Mouse (Mus musculus) G1E (cell line): ENCODE measurements around the gene Rnf181. TPM values are rescaled to one million over a fixed set of nuclear protein-coding genes. Genes with fewer than 3 reads are reported as not detected.

Source experiments
- ATAC-seq: 2 replicates; pipeline ENCODE4 v1.8.0; 2016; ENCODE audit warnings: mild to moderate bottlenecking; ENCODE audit not compliant: insufficient number of reproducible peaks, poor library complexity, low FRiP score, severe bottlenecking; ENCODE audit errors: extremely low read depth
- DNase-seq: peaks from one replicate; pipeline ENCODE4 v3.0.0; 2012; ENCODE audit warnings: low spot score
- H3K27me3 ChIP-seq: 2 replicates; pipeline ENCODE4 v1.6.1; 2012; ENCODE audit warnings: mild to moderate bottlenecking, low read length, inconsistent platforms; ENCODE audit not compliant: insufficient read depth
- H3K36me3 ChIP-seq: replicated peaks from 2 replicates; pipeline ENCODE3; 2012; ENCODE audit warnings: mild to moderate bottlenecking, inconsistent platforms
- H3K4me1 ChIP-seq: 2 replicates; pipeline ENCODE4 v1.6.1; 2012; ENCODE audit warnings: low read depth, low read length, inconsistent platforms, mixed read lengths; ENCODE audit not compliant: insufficient read depth
- H3K4me3 ChIP-seq: 2 replicates; pipeline ENCODE4 v1.5.1; 2012; ENCODE audit warnings: low read depth, mild to moderate bottlenecking, inconsistent platforms, low read length, moderate library complexity, mixed read lengths
- H3K9me3 ChIP-seq: replicated peaks from 2 replicates; pipeline ENCODE4 v1.6.1; 2012; ENCODE audit warnings: inconsistent platforms
- CTCF ChIP-seq: IDR thresholded peaks from 2 replicates; pipeline ENCODE4 v1.5.1; 2012; ENCODE audit warnings: low read depth, low read length, inconsistent platforms, mixed read lengths
- GATA1 ChIP-seq: IDR thresholded peaks from 2 replicates; pipeline ENCODE4 v1.6.1; 2012; ENCODE audit warnings: borderline replicate concordance, low read length, inconsistent platforms, mixed read lengths
- GATA2 ChIP-seq: IDR thresholded peaks from 2 replicates; pipeline ENCODE4 v1.6.1; 2012; ENCODE audit warnings: low read depth, low read length, inconsistent platforms, borderline replicate concordance
- POLR2AphosphoS5 ChIP-seq: IDR thresholded peaks from 2 replicates; pipeline ENCODE4 v1.6.1; 2012; ENCODE audit warnings: low read depth, low read length, inconsistent platforms; ENCODE audit not compliant: insufficient replicate concordance
- TAL1 ChIP-seq: conservative IDR thresholded peaks from 2 replicates; pipeline ENCODE4 v1.6.1; 2012; ENCODE audit warnings: low read depth, low read length, inconsistent platforms, mixed read lengths
- polyA plus RNA-seq: library from polyadenylated mRNA; stranded (reverse); fragments of >175 nt; gene quantifications from 2 replicates; pipeline ENCODE4 v1.2.3, GENCODE M21; 2012
- total RNA-seq, 2 experiments: library from RNA; stranded (forward) in 1 of 2; stranded (reverse) in 1 of 2; fragments of 200-1000 nt in 1 of 2; fragments of >200 nt in 1 of 2; fragmentation: Nextera tagmentation in 1 of 2; gene quantifications; 2 replicates each; pipeline ENCODE4 v1.2.3; 2014 to 2017

Gene Rnf181
- total and polyA plus RNA-seq, 3 experiments: 153 to 244 (median 165) TPM

- Histone ChIP-seq H3K27me3 (no peaks in the 10 kb centered on the region), H3K9me3 (no peaks in the 10 kb centered on the region), H3K4me1 (peaks cover 16% of the 10 kb centered on the region; the same call in 1 of the 2 replicates), H3K4me3 (no peak overlapping the region), H3K36me3 (peaks cover 98% of the 10 kb centered on the region)
- ATAC-seq: no peak
- TF ChIP-seq CTCF (no peak), GATA2 (no peak), TAL1 (no peak), POLR2AphosphoS5 (no peak)
- DNase-seq: no peak
Measured at GRCm38 (mm10) chr6:72323786-72324508, 42.8 kb downstream of the Rnf181 start.

DNA sequence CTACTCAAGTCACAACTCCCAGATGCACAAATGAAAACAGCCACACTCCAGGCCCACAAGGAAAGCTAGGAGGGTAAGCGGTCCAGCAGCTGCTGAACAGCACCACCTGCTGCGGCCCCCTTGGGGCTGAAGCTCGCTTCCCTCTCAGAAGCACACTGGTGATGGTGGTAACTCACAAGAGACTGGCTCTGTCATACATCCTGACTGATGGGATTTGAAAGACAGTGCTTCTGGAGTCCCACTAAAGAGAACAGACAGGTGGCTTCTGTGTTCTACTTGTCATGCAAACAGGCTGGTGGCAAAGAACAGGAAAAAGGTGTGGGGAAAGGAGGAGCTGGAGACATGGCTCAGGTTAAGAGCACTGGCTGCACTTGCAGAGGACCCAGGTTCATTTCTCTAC is 43.8 kb downstream of the Rnf181 start:
- Histone ChIP-seq H3K27me3 (no peaks in the 10 kb centered on the region), H3K36me3 (peaks cover 98% of the 10 kb centered on the region), H3K4me1 (peaks cover 16% of the 10 kb centered on the region; the same call in 1 of the 2 replicates), H3K4me3 (no peak overlapping the region), H3K9me3 (no peaks in the 10 kb centered on the region)
- ATAC-seq (no peak), DNase-seq (no peak)
- no peak for TF ChIP-seq CTCF
- TF ChIP-seq POLR2AphosphoS5: no peak
- TF ChIP-seq GATA1: no peak
- TF ChIP-seq TAL1: no peak
- TF ChIP-seq GATA2: no peak

- no peaks in the 10 kb centered on the region for H3K9me3 ChIP-seq
- TF ChIP-seq CTCF (peak; percentile 15; the same call in 1 of the 2 replicates), POLR2AphosphoS5 (no peak)
- peak; percentile 14 for DNase-seq
- no peak overlapping the region for H3K4me3 ChIP-seq
- peaks cover 95% of the 10 kb centered on the region for H3K36me3 ChIP-seq
- peaks cover 16% of the 10 kb centered on the region; the same call in 1 of the 2 replicates for H3K4me1 ChIP-seq
- no peak for ATAC-seq
- H3K27me3 ChIP-seq: no peaks in the 10 kb centered on the region
Measured at GRCm38 (mm10) chr6:72319019-72319418, 47.7 kb downstream of the Rnf181 start.

- TF ChIP-seq GATA2 (no peak), GATA1 (no peak), TAL1 (no peak), POLR2AphosphoS5 (no peak), CTCF (no peak)
- Histone ChIP-seq H3K4me1 (peaks cover 13% of the 10 kb centered on the region; the same call in 1 of the 2 replicates), H3K27me3 (no peaks in the 10 kb centered on the region), H3K36me3 (peaks cover 95% of the 10 kb centered on the region), H3K9me3 (no peaks in the 10 kb centered on the region), H3K4me3 (no peak overlapping the region)
- DNase-seq (no peak), ATAC-seq (no peak)
Measured at GRCm38 (mm10) chr6:72318440-72318839, 48.3 kb downstream of the Rnf181 start.

- Histone ChIP-seq H3K27me3 (no peaks in the 10 kb centered on the region), H3K36me3 (peaks cover 90% of the 10 kb centered on the region), H3K9me3 (no peaks in the 10 kb centered on the region), H3K4me1 (peaks cover 13% of the 10 kb centered on the region; the same call in 1 of the 2 replicates), H3K4me3 (no peak overlapping the region)
- DNase-seq: no peak
- no peak for ATAC-seq
- no peak for TF ChIP-seq GATA2
Measured at GRCm38 (mm10) chr6:72316044-72316443, 50.7 kb downstream of the Rnf181 start.

GRCm38 (mm10) chr6:72315384-72315783 is 51.4 kb downstream of the Rnf181 start:
- no peaks in the 10 kb centered on the region for H3K27me3 ChIP-seq
- no peaks in the 10 kb centered on the region for H3K9me3 ChIP-seq
- TF ChIP-seq GATA1: no peak
- TF ChIP-seq GATA2: no peak
- no peak for TF ChIP-seq POLR2AphosphoS5
- TF ChIP-seq TAL1: no peak
- no peak for TF ChIP-seq CTCF
- H3K4me3 ChIP-seq: no peak overlapping the region
- peaks cover 89% of the 10 kb centered on the region for H3K36me3 ChIP-seq
- no peak for ATAC-seq
- H3K4me1 ChIP-seq: peaks cover 13% of the 10 kb centered on the region; the same call in 1 of the 2 replicates
- DNase-seq: no peak
